Mouse (Mus musculus): ENCODE data around the gene Psapl1. TPM values are rescaled to one million over a fixed set of nuclear protein-coding genes. Genes with fewer than 3 reads are reported as not detected.

Gene Psapl1
- polyA plus RNA-seq, 1 experiment from 2014 or later, result 0.05 TPM

GRCm38 (mm10) chr5:36179708-36180107 is 24.1 kb upstream of the Psapl1 start:
- Histone ChIP-seq H3K4me1 (replicated peaks) (no peaks in the 10 kb centered on the region), H3K4me3 (replicated peaks) (no peak overlapping the region), H3K36me3 (replicated peaks) (no peaks in the 10 kb centered on the region), H3K9me3 (replicated peaks) (no peaks in the 10 kb centered on the region), H3K27me3 (no peaks in the 10 kb centered on the region), H3K27ac (replicated peaks) (no peak overlapping the region), H3K4me2 (no peak overlapping the region), H3K9ac (no peak overlapping the region)
- 51% methylated on average over 5 of the region's 5 CpGs for WGBS (ENCODE audit: insufficient replicate concordance)
- ATAC-seq (ENCODE audit: insufficient read depth), result no peak

- Histone ChIP-seq H3K36me3 (replicated peaks) (no peaks in the 10 kb centered on the region), H3K4me3 (replicated peaks) (no peak overlapping the region), H3K27me3 (no peaks in the 10 kb centered on the region), H3K4me2 (no peak overlapping the region), H3K9ac (no peak overlapping the region), H3K4me1 (replicated peaks) (no peaks in the 10 kb centered on the region), H3K9me3 (replicated peaks) (no peaks in the 10 kb centered on the region), H3K27ac (replicated peaks) (no peak overlapping the region)
- 53% methylated on average over 7 of the region's 7 CpGs for WGBS (ENCODE audit: insufficient replicate concordance)
- no peak for ATAC-seq (ENCODE audit: insufficient read depth)
These were observed 21.5 kb upstream of the Psapl1 start for GRCm38 (mm10) chr5:36182326-36182725.

DNA sequence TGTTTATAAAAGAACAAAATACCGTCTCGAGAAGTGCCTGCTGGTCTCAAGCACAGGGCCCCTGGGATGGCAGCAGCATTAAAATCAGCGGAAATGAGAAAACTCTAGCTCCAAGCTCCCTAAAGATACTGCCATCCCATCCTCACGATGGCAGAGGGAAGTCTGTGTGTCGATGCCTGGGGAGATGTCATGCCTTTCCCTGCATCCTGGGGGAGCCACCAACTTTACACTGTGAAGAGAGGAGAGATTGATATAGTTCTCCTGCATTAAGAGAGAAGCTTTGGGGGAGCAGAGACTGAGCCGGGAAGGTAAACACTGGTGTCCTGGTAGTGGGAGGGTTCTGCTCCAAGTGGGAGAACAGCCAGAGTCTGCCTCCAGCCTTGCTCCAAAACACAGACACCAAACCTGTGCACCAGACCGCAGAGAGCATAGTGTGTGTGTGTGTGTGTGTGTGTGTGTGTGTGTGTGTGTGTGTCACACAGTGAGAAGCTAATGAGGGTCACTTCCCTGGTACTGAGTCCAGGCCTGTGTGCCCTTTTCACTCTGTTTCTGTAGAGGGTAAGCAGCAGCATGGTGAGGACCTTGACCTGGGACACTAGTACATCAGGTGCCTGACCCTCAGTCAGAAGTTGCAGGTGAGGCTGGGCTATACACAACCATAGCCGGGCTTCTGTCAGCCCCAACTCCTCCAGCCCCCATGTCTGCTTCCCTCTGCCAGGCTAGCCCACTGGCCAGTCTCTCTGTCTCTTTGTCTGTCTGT is 17.3 kb upstream of the Psapl1 start:
- Histone ChIP-seq H3K4me3 (replicated peaks) (no peak overlapping the region), H3K27ac (replicated peaks) (no peak overlapping the region), H3K4me1 (replicated peaks) (no peaks in the 10 kb centered on the region), H3K36me3 (replicated peaks) (no peaks in the 10 kb centered on the region), H3K9me3 (replicated peaks) (no peaks in the 10 kb centered on the region), H3K4me2 (no peak overlapping the region), H3K9ac (no peak overlapping the region), H3K27me3 (no peaks in the 10 kb centered on the region)
- WGBS (ENCODE audit: insufficient replicate concordance), result 38% methylated on average over 8 of the region's 8 CpGs
- ATAC-seq (ENCODE audit: insufficient read depth), result no peak

DNA sequence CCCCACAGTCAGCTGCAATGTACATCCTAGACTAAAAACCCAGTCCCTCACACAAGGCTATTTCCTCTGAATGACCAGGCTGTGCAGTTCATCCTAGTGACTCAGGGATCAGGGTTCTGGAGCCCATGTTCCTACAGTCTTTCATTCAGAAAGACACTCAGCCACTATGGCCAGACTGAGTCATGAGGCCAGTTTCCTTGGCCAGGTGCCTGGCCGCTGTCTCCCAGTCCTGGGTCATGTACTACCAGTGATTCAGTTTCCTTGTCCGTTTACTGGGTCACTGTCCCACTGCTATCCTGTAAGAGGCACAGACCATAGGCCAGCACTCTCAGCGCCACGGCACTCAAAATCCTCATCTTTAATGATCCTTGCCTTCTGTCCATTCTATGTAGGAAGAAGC is 15.5 kb upstream of the Psapl1 start:
- no peak overlapping the region for H3K4me2 ChIP-seq
- WGBS (ENCODE audit: insufficient replicate concordance), result 64% methylated on average over 4 of the region's 4 CpGs
- no peaks in the 10 kb centered on the region for H3K27me3 ChIP-seq

DNA sequence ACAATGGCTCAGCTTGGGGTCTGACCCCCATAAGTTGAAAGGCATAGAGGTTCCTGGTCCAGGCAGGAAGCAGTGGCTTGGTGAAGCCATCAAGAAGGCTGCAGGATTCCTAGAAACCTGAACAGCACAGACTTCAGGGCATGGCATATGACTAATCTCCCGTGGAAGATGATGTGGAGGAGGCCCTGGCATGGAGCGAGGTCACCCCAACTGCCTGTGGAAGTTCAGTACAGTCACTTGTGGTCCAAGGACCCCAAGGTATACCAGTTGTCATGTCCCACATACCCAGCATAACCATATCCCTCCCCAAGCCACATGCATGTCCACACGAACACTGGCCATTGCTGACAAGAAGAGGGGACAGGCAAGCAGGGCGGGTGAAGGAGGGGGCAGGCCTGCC is 12.5 kb upstream of the Psapl1 start:
- 39% methylated on average over 4 of the region's 4 CpGs for WGBS (ENCODE audit: insufficient replicate concordance)

More for the DNA sequence above, 15.5 kb upstream of the Psapl1 start:
- Histone ChIP-seq H3K9me3 (replicated peaks) (no peaks in the 10 kb centered on the region), H3K4me1 (replicated peaks) (no peaks in the 10 kb centered on the region), H3K36me3 (replicated peaks) (no peaks in the 10 kb centered on the region), H3K9ac (no peak overlapping the region), H3K27ac (replicated peaks) (no peak overlapping the region), H3K4me3 (replicated peaks) (no peak overlapping the region)
- ATAC-seq (ENCODE audit: insufficient read depth), result no peak

GRCm38 (mm10) chr5:36191876-36192275 is 11.9 kb upstream of the Psapl1 start:
- ATAC-seq (ENCODE audit: insufficient read depth), result no peak
- H3K9ac ChIP-seq, result no peak overlapping the region
- H3K36me3 ChIP-seq (replicated peaks), result no peaks in the 10 kb centered on the region
- no peak overlapping the region for H3K4me3 ChIP-seq (replicated peaks)
- H3K4me1 ChIP-seq (replicated peaks), result no peaks in the 10 kb centered on the region
- WGBS (ENCODE audit: insufficient replicate concordance), result 73% methylated on average over 3 of the region's 3 CpGs
- H3K27me3 ChIP-seq, result no peaks in the 10 kb centered on the region
- no peak overlapping the region for H3K4me2 ChIP-seq
- no peak overlapping the region for H3K27ac ChIP-seq (replicated peaks)
- H3K9me3 ChIP-seq (replicated peaks), result no peaks in the 10 kb centered on the region

More for the DNA sequence above, 12.5 kb upstream of the Psapl1 start:
- no peak for ATAC-seq (ENCODE audit: insufficient read depth)
- Histone ChIP-seq H3K4me1 (replicated peaks) (no peaks in the 10 kb centered on the region), H3K27me3 (no peaks in the 10 kb centered on the region), H3K36me3 (replicated peaks) (no peaks in the 10 kb centered on the region), H3K9ac (no peak overlapping the region), H3K9me3 (replicated peaks) (no peaks in the 10 kb centered on the region), H3K27ac (replicated peaks) (no peak overlapping the region), H3K4me2 (no peak overlapping the region), H3K4me3 (replicated peaks) (no peak overlapping the region)

- H3K36me3 ChIP-seq (replicated peaks), result no peaks in the 10 kb centered on the region
- no peak overlapping the region for H3K4me3 ChIP-seq (replicated peaks)
- no peaks in the 10 kb centered on the region for H3K9me3 ChIP-seq (replicated peaks)
- H3K4me2 ChIP-seq, result no peak overlapping the region
- no peaks in the 10 kb centered on the region for H3K27me3 ChIP-seq
- no peaks in the 10 kb centered on the region for H3K4me1 ChIP-seq (replicated peaks)
- 43% methylated on average over 2 of the region's 2 CpGs for WGBS (ENCODE audit: insufficient replicate concordance)
- no peak for ATAC-seq (ENCODE audit: insufficient read depth)
- no peak overlapping the region for H3K27ac ChIP-seq (replicated peaks)
- no peak overlapping the region for H3K9ac ChIP-seq
These were observed 11.1 kb upstream of the Psapl1 start for GRCm38 (mm10) chr5:36192677-36193076.

GRCm38 (mm10) chr5:36194631-36195030 is 9.2 kb upstream of the Psapl1 start:
- Histone ChIP-seq H3K4me3 (replicated peaks) (no peak overlapping the region), H3K27ac (replicated peaks) (no peak overlapping the region), H3K36me3 (replicated peaks) (no peaks in the 10 kb centered on the region), H3K9ac (no peak overlapping the region), H3K9me3 (replicated peaks) (no peaks in the 10 kb centered on the region), H3K4me2 (no peak overlapping the region), H3K27me3 (no peaks in the 10 kb centered on the region), H3K4me1 (replicated peaks) (no peaks in the 10 kb centered on the region)
- WGBS (ENCODE audit: insufficient replicate concordance), result 54% methylated on average over 4 of the region's 4 CpGs
- ATAC-seq (ENCODE audit: insufficient read depth), result no peak

- no peak overlapping the region for H3K27ac ChIP-seq (replicated peaks)
- 45% methylated on average over 4 of the region's 4 CpGs for WGBS (ENCODE audit: insufficient replicate concordance)
- ATAC-seq (ENCODE audit: insufficient read depth), result no peak
These were observed 8.4 kb upstream of the Psapl1 start for GRCm38 (mm10) chr5:36195436-36195835.

GRCm38 (mm10) chr5:36199519-36199918 is 4.3 kb upstream of the Psapl1 start:
- no peak for ATAC-seq (ENCODE audit: insufficient read depth)
- WGBS (ENCODE audit: insufficient replicate concordance), result 33% methylated on average over 1 of the region's 1 CpGs
- H3K27ac ChIP-seq (replicated peaks), result no peak overlapping the region
- no peak overlapping the region for H3K4me2 ChIP-seq
- H3K9me3 ChIP-seq (replicated peaks), result no peaks in the 10 kb centered on the region
- H3K27me3 ChIP-seq, result no peaks in the 10 kb centered on the region
- no peaks in the 10 kb centered on the region for H3K4me1 ChIP-seq (replicated peaks)
- no peak overlapping the region for H3K9ac ChIP-seq
- H3K36me3 ChIP-seq (replicated peaks), result no peaks in the 10 kb centered on the region
- H3K4me3 ChIP-seq (replicated peaks), result no peak overlapping the region

More at GRCm38 (mm10) chr5:36195436-36195835, 8.4 kb upstream of the Psapl1 start:
- Histone ChIP-seq H3K4me1 (replicated peaks) (no peaks in the 10 kb centered on the region), H3K4me3 (replicated peaks) (no peak overlapping the region), H3K4me2 (no peak overlapping the region), H3K27me3 (no peaks in the 10 kb centered on the region), H3K36me3 (replicated peaks) (no peaks in the 10 kb centered on the region), H3K9me3 (replicated peaks) (no peaks in the 10 kb centered on the region), H3K9ac (no peak overlapping the region)

DNA sequence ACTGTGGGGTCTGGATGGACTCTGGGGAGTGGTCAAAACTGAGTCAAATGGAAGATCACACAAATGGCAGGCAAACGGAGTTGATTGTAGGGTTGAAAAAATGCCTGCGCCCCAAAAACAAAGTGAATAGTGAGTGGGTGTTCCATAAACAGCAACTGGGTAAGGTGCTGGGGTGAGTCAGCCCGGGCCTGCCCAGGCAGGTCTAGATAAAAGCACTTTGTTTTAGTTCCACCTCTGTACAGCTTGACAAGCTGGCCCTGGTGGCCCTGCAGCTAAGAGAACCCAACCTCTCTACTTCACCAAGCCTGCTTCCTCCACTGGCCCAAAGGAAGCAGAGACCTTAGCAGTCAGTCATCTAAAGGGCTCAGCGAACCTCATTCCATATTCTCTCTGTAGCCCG is 1.0 kb upstream of the Psapl1 start:
- no peaks in the 10 kb centered on the region for H3K9me3 ChIP-seq (replicated peaks)
- no peak overlapping the region for H3K9ac ChIP-seq
- no peak overlapping the region for H3K4me3 ChIP-seq (replicated peaks)
- WGBS (ENCODE audit: insufficient replicate concordance), result 48% methylated on average over 5 of the region's 5 CpGs
- ATAC-seq (ENCODE audit: insufficient read depth), result no peak
- no peaks in the 10 kb centered on the region for H3K36me3 ChIP-seq (replicated peaks)
- H3K27ac ChIP-seq (replicated peaks), result no peak overlapping the region
- no peak overlapping the region for H3K4me2 ChIP-seq
- H3K4me1 ChIP-seq (replicated peaks), result no peaks in the 10 kb centered on the region
- H3K27me3 ChIP-seq, result no peaks in the 10 kb centered on the region

DNA sequence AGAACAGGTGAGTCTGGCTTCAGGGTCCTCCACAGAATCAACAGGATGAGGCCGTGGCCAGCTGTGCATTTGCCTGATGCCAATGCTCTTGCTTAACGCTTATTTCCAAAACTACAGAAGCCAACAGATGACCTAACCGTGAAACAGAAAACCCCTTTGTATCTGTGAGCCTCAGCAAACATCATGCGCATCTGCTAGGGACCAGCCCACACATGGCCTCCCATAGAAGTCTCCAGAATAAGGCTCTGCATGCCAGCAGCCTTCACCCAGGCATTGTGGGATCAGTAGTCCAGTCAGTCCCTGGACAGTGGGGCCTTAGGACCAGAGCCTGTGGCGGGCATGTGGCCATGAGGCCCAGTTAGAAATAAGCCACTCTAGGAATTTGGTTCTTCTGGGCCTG is 400 bp upstream of the Psapl1 start:
- Histone ChIP-seq H3K27me3 (no peaks in the 10 kb centered on the region), H3K4me2 (no peak overlapping the region), H3K9ac (no peak overlapping the region), H3K36me3 (replicated peaks) (no peaks in the 10 kb centered on the region), H3K4me1 (replicated peaks) (no peaks in the 10 kb centered on the region), H3K9me3 (replicated peaks) (no peaks in the 10 kb centered on the region), H3K27ac (replicated peaks) (no peak overlapping the region), H3K4me3 (replicated peaks) (no peak overlapping the region)
- ATAC-seq (ENCODE audit: insufficient read depth), result no peak
- 70% methylated on average over 5 of the region's 5 CpGs for WGBS (ENCODE audit: insufficient replicate concordance)
